Mouse (Mus musculus) cerebellum, adult 2 months (tissue): ENCODE measurements around the gene Irak4. TPM values are rescaled to one million over a fixed set of nuclear protein-coding genes. Genes with fewer than 3 reads are reported as not detected.
A peak's percentile ranks its signal among the peaks of the same experiment; 100 is the strongest.

ENCODE experiments used
- DNase-seq, 2 experiments: peaks; one replicate each; pipeline ENCODE4 v3.0.0; 2021
- H3K27ac ChIP-seq: fragments of 200-500 bp; 2 replicates; pipeline ENCODE4 v1.5.1; 2012; ENCODE audit warnings: low read length, control low read depth, inconsistent platforms; ENCODE audit not compliant: insufficient read depth
- H3K27me3 ChIP-seq: fragments of 200-500 bp; 2 replicates; pipeline ENCODE4 v1.6.1; 2012; ENCODE audit warnings: inconsistent platforms, mild to moderate bottlenecking, low read length, moderate library complexity; ENCODE audit not compliant: control insufficient read depth, insufficient read depth
- H3K4me1 ChIP-seq: fragments of 200-500 bp; 2 replicates; pipeline ENCODE4 v1.6.1; 2011; ENCODE audit warnings: low read length; ENCODE audit not compliant: control insufficient read depth, insufficient read depth
- H3K4me3 ChIP-seq: fragments of 200-500 bp; replicated peaks from 2 replicates; pipeline ENCODE3; 2011; ENCODE audit warnings: mild to moderate bottlenecking, low read depth, low read length, control low read depth; ENCODE audit not compliant: insufficient read depth
- CTCF ChIP-seq: fragments of 200-500 bp; IDR thresholded peaks from 2 replicates; pipeline ENCODE4 v1.5.1; 2011; ENCODE audit warnings: low read depth, mild to moderate bottlenecking, control low read depth, low read length, moderate library complexity, borderline replicate concordance; ENCODE audit not compliant: insufficient read depth
- POLR2A ChIP-seq: fragments of 200-500 bp; IDR thresholded peaks from 2 replicates; pipeline ENCODE4 v1.6.1; 2011; ENCODE audit warnings: low read length, control low read depth, borderline replicate concordance; ENCODE audit not compliant: insufficient read depth
- WGBS: fragments of 180-500 bp; shearing (Covaris S2); methylation state at CpG from one replicate; pipeline ENCODE4 v1.1.7; 2018; 5-methylcytosine and 5-hydroxymethylcytosine counted together
- polyA plus RNA-seq: library from polyadenylated mRNA; depleted of rRNA; stranded (reverse); fragments of >200 nt; gene quantifications from 2 replicates; pipeline ENCODE4 v1.2.3, GENCODE M21; 2012; rRNA removed

Gene Irak4
- 1.9 TPM in 2 replicates for polyA plus RNA-seq

GRCm38 (mm10) chr15:94543409-94544051 lies at the start of gene Irak4, which contains the start of gene Pus7l:
Gene Irak4, plus strand, starts transcription at chr15:94543643.
Gene Pus7l, minus strand, starts transcription at chr15:94543547.
- Histone ChIP-seq H3K27me3 (no peaks in the 10 kb centered on the region), H3K4me1 (no peaks in the 10 kb centered on the region), H3K27ac (peak within 1 kb of the TSS; percentile 4), H3K4me3 (peak within 1 kb of the TSS; percentile 98)
- 0 out of 2 replicates have a peak, but pooled peaks have one; percentile 18 for TF ChIP-seq POLR2A
- 0 out of 2 replicates have a peak, but pooled peaks have one; percentile 14 for TF ChIP-seq CTCF
- DNase-seq = peak; percentile 91 to 92
- WGBS = under 1% methylated on average over 45 of the region's 45 CpGs

- TF ChIP-seq CTCF (no peak), POLR2A (no peak)
- H3K27me3 ChIP-seq = no peaks in the 10 kb centered on the region; the same call in 1 of the 2 replicates
- DNase-seq = no peak
- H3K4me3 ChIP-seq = no peak overlapping the region
- 100% methylated on average over 1 of the region's 1 CpGs for WGBS
- no peaks in the 10 kb centered on the region for H3K4me1 ChIP-seq
- H3K27ac ChIP-seq = no peak overlapping the region
These were observed 49.0 kb upstream of the Irak4 start for GRCm38 (mm10) chr15:94494445-94494844.

GRCm38 (mm10) chr15:94495936-94496335 lies 47.5 kb upstream of the Irak4 start:
- DNase-seq = no peak
- H3K4me3 ChIP-seq = no peak overlapping the region
- H3K27me3 ChIP-seq = no peaks in the 10 kb centered on the region; the same call in 1 of the 2 replicates
- no peaks in the 10 kb centered on the region for H3K4me1 ChIP-seq
- H3K27ac ChIP-seq = no peak overlapping the region
- no peak for TF ChIP-seq POLR2A
- TF ChIP-seq CTCF = no peak
- WGBS = 71% methylated on average over 10 of the region's 10 CpGs

- TF ChIP-seq CTCF = no peak
- TF ChIP-seq POLR2A = no peak
- H3K27me3 ChIP-seq = no peaks in the 10 kb centered on the region; the same call in 1 of the 2 replicates
- 87% methylated on average over 1 of the region's 1 CpGs for WGBS
- no peak overlapping the region for H3K27ac ChIP-seq
- H3K4me3 ChIP-seq = no peak overlapping the region
- H3K4me1 ChIP-seq = no peaks in the 10 kb centered on the region
- no peak for DNase-seq
These were observed 44.2 kb upstream of the Irak4 start for GRCm38 (mm10) chr15:94499260-94499659.

- H3K4me3 ChIP-seq = no peak overlapping the region
- no peak for DNase-seq
- no peaks in the 10 kb centered on the region for H3K4me1 ChIP-seq
- no peaks in the 10 kb centered on the region; the same call in 1 of the 2 replicates for H3K27me3 ChIP-seq
- TF ChIP-seq CTCF = no peak
- TF ChIP-seq POLR2A = no peak
- H3K27ac ChIP-seq = no peak overlapping the region
- WGBS = 21% methylated on average over 12 of the region's 12 CpGs
These were observed 39.8 kb upstream of the Irak4 start for GRCm38 (mm10) chr15:94503451-94504215.

GRCm38 (mm10) chr15:94517913-94518491 lies 25.4 kb upstream of the Irak4 start:
- Histone ChIP-seq H3K27me3 (no peaks in the 10 kb centered on the region; the same call in 1 of the 2 replicates), H3K4me1 (no peaks in the 10 kb centered on the region), H3K27ac (no peak overlapping the region), H3K4me3 (no peak overlapping the region)
- TF ChIP-seq CTCF (no peak), POLR2A (no peak)
- 85% methylated on average over 16 of the region's 16 CpGs for WGBS
- no peak for DNase-seq

GRCm38 (mm10) chr15:94520205-94520900 lies 23.1 kb upstream of the Irak4 start:
- Histone ChIP-seq H3K27me3 (no peaks in the 10 kb centered on the region; the same call in 1 of the 2 replicates), H3K4me3 (no peak overlapping the region), H3K4me1 (no peaks in the 10 kb centered on the region), H3K27ac (no peak overlapping the region)
- 38% methylated on average over 9 of the region's 9 CpGs for WGBS
- DNase-seq = peak in 1 of 2 experiments; percentile 26
- TF ChIP-seq CTCF = peak; percentile 36; the same call in 1 of the 2 replicates
- no peak for TF ChIP-seq POLR2A
